Mouse (Mus musculus) heart, adult 2 months (tissue): ENCODE measurements around the gene Clec16a.

ENCODE experiments used
- CTCF ChIP-seq: fragments of 200-600 bp; IDR thresholded peaks from 2 replicates; pipeline ENCODE4 v1.8.1; 2022; ENCODE audit warnings: antibody characterized with exemption, mild to moderate bottlenecking, moderate library complexity
- EP300 ChIP-seq: fragments of 200-500 bp; IDR thresholded peaks from 2 replicates; pipeline ENCODE4 v1.6.1; 2011; ENCODE audit warnings: low read depth, low read length, control low read depth; ENCODE audit not compliant: insufficient read depth
- POLR2A ChIP-seq: fragments of 200-500 bp; IDR thresholded peaks from 2 replicates; pipeline ENCODE4 v1.6.1; 2011; ENCODE audit warnings: mild to moderate bottlenecking, low read depth, low read length, control low read depth; ENCODE audit not compliant: insufficient read depth

GRCm38 (mm10) chr16:10565278-10565885 lies 20.2 kb downstream of the Clec16a start:
- TF ChIP-seq CTCF (peak; percentile 97; the same call in 1 of the 2 replicates), POLR2A (no peak), EP300 (peak; percentile 70)
